Mouse (Mus musculus) heart, postnatal 25 days (tissue): ENCODE results near the gene Tm9sf1. TPM values are rescaled to one million over a fixed set of nuclear protein-coding genes. Genes with fewer than 3 reads are reported as not detected.

Experiments
- DNase-seq: peaks from one replicate; pipeline ENCODE4 v3.0.0; 2022; ENCODE audit warnings: low spot score
- intact Hi-C: fragments of 180-260 bp; cut with DNase I; formaldehyde crosslinking; loops from one replicate; pipeline ENCODE4 v1.15.1; 2025
- total RNA-seq, 2 experiments: library from RNA; stranded (reverse); gene quantifications; 2 replicates each; pipeline ENCODE4 v1.2.3; 2021

Tm9sf1 gene
- total RNA-seq, 2 experiments from 2014 or later, result 39.0 to 43.8 TPM

- intact Hi-C loops, result no loop called here
- no peak for DNase-seq
These were observed 44.9 kb downstream of the Tm9sf1 start for GRCm38 (mm10) chr14:55598521-55599390.

DNA sequence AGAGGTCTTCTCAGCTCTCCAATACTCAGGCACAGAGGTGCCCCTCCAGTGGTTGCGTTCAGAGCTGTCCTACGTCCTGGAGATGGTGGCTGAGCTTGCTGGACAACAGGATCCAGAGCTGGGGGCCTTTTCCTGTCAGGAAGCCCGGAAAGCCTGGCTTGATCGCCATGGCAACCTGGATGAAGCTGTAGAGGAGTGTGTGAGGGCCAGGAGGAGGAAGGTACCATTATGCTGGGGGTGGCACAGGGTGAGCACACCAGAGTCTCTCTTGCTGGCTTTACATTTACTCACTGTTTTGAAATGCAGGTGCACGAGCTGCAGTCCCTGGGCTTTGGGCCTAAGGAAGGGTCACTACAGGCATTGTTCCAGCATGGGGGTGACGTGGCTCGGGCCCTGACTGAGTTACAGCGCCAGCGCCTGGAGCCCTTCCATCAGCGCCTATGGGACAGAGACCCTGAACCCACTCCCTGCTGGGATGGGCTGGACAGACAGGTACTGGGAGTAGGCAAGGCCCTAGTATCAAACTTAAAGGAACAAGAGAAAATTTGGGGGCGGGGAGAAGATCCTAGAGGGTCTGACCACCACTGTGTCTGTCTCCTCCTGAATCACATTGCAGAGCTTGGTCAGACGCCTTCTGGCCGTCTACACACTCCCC is 47.4 kb downstream of the Tm9sf1 start:
- DNase-seq, result no peak
- intact Hi-C loops, result no loop called here

GRCm38 (mm10) chr14:55592226-55592625 is 51.4 kb downstream of the Tm9sf1 start:
- no peak for DNase-seq
- intact Hi-C loops, result loop anchor here (1.0 kb wide), 1 partner anchor 11 kb away; the partner anchor contains the start of gene Irf9

DNA sequence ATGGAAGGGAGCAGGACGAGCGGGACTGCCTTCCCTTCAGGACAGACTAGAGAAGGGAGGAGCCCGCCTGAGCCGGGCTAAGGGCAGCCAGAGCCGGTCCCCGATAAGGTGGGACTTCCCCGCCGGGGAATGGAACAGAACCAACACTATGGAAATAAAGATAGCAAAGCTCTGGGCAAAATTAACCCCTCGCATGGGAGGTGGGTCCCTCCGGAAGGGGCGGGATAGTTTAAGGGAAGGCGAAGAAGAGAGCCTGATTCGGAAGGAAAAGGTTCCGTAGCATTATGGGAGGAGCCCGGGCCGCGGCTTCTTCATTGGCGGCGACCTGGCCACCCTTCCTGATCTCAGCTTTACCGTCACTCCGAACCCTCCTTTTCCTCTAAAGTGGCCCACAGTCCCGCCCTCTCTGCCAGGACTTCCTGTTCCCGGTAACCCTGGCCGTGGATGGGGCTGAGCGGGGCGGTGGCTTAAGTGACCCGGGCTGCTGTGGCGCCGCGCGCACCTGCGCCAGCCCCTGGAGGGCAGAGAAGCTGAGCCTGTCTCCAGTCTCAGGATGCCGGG is 52.2 kb downstream of the Tm9sf1 start, which contains the start of gene Rnf31:
Gene Rnf31 (plus strand): TSS at position 378 of the 561 bp plus-strand sequence.
- intact Hi-C loops, result loop anchor here (2.0 kb wide), 1 partner anchor 29 kb away; no protein-coding TSS in a partner anchor
- peak; percentile 95 for DNase-seq

DNA sequence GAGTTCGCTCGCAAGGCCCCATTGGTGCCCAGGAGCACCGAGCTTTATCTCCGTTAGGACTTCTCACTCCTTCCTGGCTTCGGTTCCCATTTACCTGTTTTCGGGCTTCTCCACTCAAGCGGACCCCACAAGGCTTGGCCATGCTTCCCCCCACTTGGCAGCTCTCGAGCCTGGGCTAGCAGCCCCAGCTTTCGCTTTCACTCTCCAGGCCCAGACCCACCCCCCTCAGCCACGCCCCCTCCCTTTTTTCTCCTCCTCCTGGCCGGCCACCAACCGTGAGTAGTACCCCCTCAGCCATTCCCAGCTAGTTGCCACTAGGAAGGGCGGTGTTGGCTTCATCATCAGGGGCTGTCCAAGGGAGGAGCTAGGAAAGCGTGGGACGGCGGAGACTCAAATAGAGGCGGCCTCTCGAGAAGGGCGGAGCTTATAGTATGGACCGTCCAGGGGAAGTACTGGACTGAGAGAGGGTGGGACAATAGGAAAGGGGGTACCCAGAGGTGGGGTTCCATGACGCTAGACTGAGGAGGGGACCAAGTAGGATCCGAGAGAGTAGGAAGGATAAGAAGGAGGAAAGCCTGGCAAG is 52.8 kb downstream of the Tm9sf1 start, which contains the start of gene Psme2:
Gene Psme2 (minus strand): TSS at position 366 of the 583 bp plus-strand sequence.
- intact Hi-C loops, result loop anchor here (2.0 kb wide), 1 partner anchor 28 kb away; no protein-coding TSS in a partner anchor

DNA sequence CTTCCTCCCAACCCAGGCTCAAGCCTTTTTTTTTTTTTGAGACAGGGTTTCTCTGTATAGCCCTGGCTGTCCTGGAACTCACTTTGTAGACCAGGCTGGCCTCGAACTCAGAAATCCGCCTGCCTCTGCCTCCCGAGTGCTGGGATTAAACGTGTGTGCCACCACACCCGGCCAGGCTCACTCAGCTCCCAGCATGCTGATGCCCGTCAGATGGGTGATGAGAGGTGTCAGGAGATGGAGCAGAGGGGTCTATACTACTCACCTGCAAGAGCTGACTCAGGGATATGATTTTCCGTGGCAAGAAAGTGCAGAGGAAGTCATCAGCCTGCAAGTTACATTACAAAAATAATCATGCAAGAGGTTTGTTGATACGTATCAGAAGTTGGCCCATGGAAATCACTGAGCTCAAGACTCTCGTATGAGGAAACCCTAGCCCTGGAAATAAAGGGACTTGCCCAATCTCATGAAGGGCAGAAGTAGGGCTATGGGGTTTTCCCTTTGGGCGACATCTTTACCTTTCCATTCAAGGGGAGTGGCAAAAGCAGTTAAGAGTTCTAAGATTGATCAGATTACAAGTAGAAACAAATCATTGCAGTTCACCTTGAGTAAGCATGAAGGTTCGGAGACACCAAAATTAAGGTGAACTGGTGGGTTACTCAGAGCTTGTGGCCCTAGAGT is 53.7 kb downstream of the Tm9sf1 start:
- intact Hi-C loops, result loop anchor here (2.0 kb wide), 1 partner anchor 27 kb away; no protein-coding TSS in a partner anchor
- no peak for DNase-seq

More for the DNA sequence above, 52.8 kb downstream of the Tm9sf1 start, which contains the start of gene Psme2:
- peak; percentile 96 for DNase-seq

DNA sequence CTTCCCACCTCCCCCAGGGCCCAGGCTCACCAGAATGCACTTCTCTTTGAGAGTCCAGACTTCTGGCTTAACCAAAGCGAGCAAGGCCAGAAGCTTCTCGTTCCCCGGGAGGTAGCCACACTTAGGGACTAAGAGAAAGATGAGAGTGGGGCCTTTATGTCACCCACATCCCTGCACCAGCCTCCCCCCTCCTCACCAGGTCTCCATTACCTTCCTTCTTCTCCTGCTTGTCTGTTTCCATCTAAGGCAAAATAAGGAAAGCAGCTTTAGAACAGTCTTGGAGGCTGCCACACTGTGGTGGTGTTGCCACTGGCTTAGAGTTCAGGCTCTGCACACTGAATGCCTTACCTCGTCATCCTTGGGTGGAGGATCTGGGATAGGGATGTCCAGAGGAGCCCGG is 54.3 kb downstream of the Tm9sf1 start:
- DNase-seq, result no peak
- intact Hi-C loops, result no loop called here

DNA sequence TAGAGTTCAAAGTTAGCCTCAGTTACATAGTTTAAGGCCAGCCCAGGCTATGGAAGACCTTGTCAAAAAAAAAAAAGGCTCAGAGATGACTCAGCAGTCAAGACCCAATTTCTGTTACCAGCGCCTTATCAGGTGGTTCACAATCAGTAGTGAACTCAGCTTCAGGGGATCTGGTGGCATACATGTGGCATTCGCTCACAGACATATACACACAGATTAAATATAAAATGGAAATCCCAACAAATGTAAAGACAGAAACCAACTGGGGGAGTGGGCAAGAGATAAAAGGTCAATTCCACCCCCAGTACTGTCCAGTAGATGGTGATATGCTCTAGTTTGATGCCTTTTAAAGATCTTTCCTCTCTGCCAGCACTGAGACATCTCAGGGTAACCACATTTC is 57.5 kb downstream of the Tm9sf1 start:
- no peak for DNase-seq
- intact Hi-C loops, result no loop called here

Other genes with a start within 250 kb of the Tm9sf1 start
- 100 to 1,000 TPM in 1 of 2 experiments, 10 to 100 TPM in 1; 99.7 to 119 TPM for gene Dhrs4, start 165.0 kb downstream of the Tm9sf1 start, total RNA-seq
- gene Carmil3, start 153.2 kb downstream of the Tm9sf1 start, total RNA-seq, result 1 to 10 TPM; 2.3 to 2.4 TPM
- gene Cpne6, start 133.4 kb downstream of the Tm9sf1 start, total RNA-seq, result not detected
- gene Nrl, start 118.8 kb downstream of the Tm9sf1 start, total RNA-seq, result under 1 TPM in 1 of 2 experiments, not detected in 1; 0.18 TPM
- gene Pck2, start 103.5 kb downstream of the Tm9sf1 start, total RNA-seq, result 10 to 100 TPM; 11.7 to 14.3 TPM
- gene Dcaf11, start 83.8 kb downstream of the Tm9sf1 start, total RNA-seq, result 100 to 1,000 TPM; 129 to 130 TPM
- under 1 TPM in 1 of 2 experiments, not detected in 1; 0.83 TPM for gene A730061H03Rik, start 83.4 kb downstream of the Tm9sf1 start, total RNA-seq
- 100 to 1,000 TPM; 192 to 214 TPM for gene Fitm1, start 68.2 kb downstream of the Tm9sf1 start, total RNA-seq
- gene Psme1, start 65.7 kb downstream of the Tm9sf1 start, total RNA-seq, result 100 to 1,000 TPM; 249 to 283 TPM
- gene Emc9, start 58.5 kb downstream of the Tm9sf1 start, total RNA-seq, result 10 to 100 TPM; 56.0 to 58.1 TPM
- gene Psme2, start 52.7 kb downstream of the Tm9sf1 start, total RNA-seq, result 100 to 1,000 TPM in 1 of 2 experiments, 10 to 100 TPM in 1; 93.4 to 101 TPM
- gene Rnf31, start 52.1 kb downstream of the Tm9sf1 start, total RNA-seq, result 10 to 100 TPM; 25.7 to 31.3 TPM
- gene Irf9, start 40.2 kb downstream of the Tm9sf1 start, total RNA-seq, result 10 to 100 TPM; 10.1 to 11.8 TPM
- gene Rec8, start 25.8 kb downstream of the Tm9sf1 start, total RNA-seq, result under 1 TPM; 0.23 to 0.36 TPM
- 10 to 100 TPM; 51.1 to 57.0 TPM for gene Ipo4, start 7.8 kb downstream of the Tm9sf1 start, total RNA-seq
- 1 to 10 TPM; 3.0 to 3.4 TPM for gene Gm49378, start 5.9 kb downstream of the Tm9sf1 start, total RNA-seq
- gene Tssk4, start 6.4 kb upstream of the Tm9sf1 start, total RNA-seq, result under 1 TPM; 0.56 to 0.60 TPM
- gene Mdp1, start 16.7 kb upstream of the Tm9sf1 start, total RNA-seq, result 10 to 100 TPM; 53.0 to 53.4 TPM
- gene Gmpr2, start 28.1 kb upstream of the Tm9sf1 start, total RNA-seq, result 10 to 100 TPM in 1 of 2 experiments, 1 to 10 TPM in 1; 8.9 to 11.2 TPM
- gene Nedd8, start 28.3 kb upstream of the Tm9sf1 start, total RNA-seq, result 100 to 1,000 TPM; 252 to 263 TPM
- gene Tinf2, start 38.0 kb upstream of the Tm9sf1 start, total RNA-seq, result 10 to 100 TPM; 10.0 to 10.7 TPM
- gene Tgm1, start 70.1 kb upstream of the Tm9sf1 start, total RNA-seq, result under 1 TPM; 0.18 to 0.36 TPM
- gene Rabggta, start 78.5 kb upstream of the Tm9sf1 start, total RNA-seq, result 10 to 100 TPM; 13.0 to 13.4 TPM
- gene Dhrs1, start 101.9 kb upstream of the Tm9sf1 start, total RNA-seq, result 10 to 100 TPM; 43.7 to 47.0 TPM
- gene Nop9, start 101.9 kb upstream of the Tm9sf1 start, total RNA-seq, result 10 to 100 TPM in 1 of 2 experiments, 1 to 10 TPM in 1; 7.8 to 11.1 TPM
- gene Cideb, start 114.7 kb upstream of the Tm9sf1 start, total RNA-seq, result under 1 TPM; 0.56 to 0.83 TPM
- under 1 TPM; 0.06 to 0.13 TPM for gene Ltb4r2, start 117.6 kb upstream of the Tm9sf1 start, total RNA-seq
- under 1 TPM in 1 of 2 experiments, not detected in 1; 0.18 TPM for gene Ltb4r1, start 122.2 kb upstream of the Tm9sf1 start, total RNA-seq
- 10 to 100 TPM; 18.2 to 23.8 TPM for gene Adcy4, start 140.3 kb upstream of the Tm9sf1 start, total RNA-seq
- 1 to 10 TPM; 2.3 to 3.4 TPM for gene Ripk3, start 145.1 kb upstream of the Tm9sf1 start, total RNA-seq
- 1 to 10 TPM; 3.9 to 5.5 TPM for gene Nfatc4, start 179.3 kb upstream of the Tm9sf1 start, total RNA-seq
- gene Nynrin, start 210.2 kb upstream of the Tm9sf1 start, total RNA-seq, result 1 to 10 TPM; 8.2 to 9.7 TPM
- under 1 TPM in 1 of 2 experiments, not detected in 1; 0.14 TPM for gene Cbln3, start 240.6 kb upstream of the Tm9sf1 start, total RNA-seq
- 10 to 100 TPM; 11.6 to 13.5 TPM for gene Khnyn, start 241.1 kb upstream of the Tm9sf1 start, total RNA-seq